Mouse (Mus musculus) retina, postnatal 1 day (tissue): ENCODE measurements around the gene Larp1.

Source experiments
- DNase-seq: peaks from one replicate; pipeline ENCODE4 v3.0.0-alpha.2; 2012

Larp1 gene

GRCm38 (mm10) chr11:58102146-58102545, 93.3 kb downstream of the Larp1 start:
- no peak for DNase-seq

- DNase-seq = no peak
Measured at GRCm38 (mm10) chr11:58102581-58103343, 93.9 kb downstream of the Larp1 start.

GRCm38 (mm10) chr11:58103344-58103653, 94.4 kb downstream of the Larp1 start:
- DNase-seq = no peak

GRCm38 (mm10) chr11:58103697-58104306, 94.9 kb downstream of the Larp1 start, which contains the start of gene Cnot8:
Gene Cnot8 (plus strand): TSS chr11:58104153.
- peak; percentile 99 for DNase-seq

- DNase-seq = peak; percentile 59
Measured at GRCm38 (mm10) chr11:58104351-58104791, 95.5 kb downstream of the Larp1 start.

- peak; percentile 24 for DNase-seq
Measured at GRCm38 (mm10) chr11:58107009-58107408, 98.1 kb downstream of the Larp1 start.

- no peak for DNase-seq
Measured at GRCm38 (mm10) chr11:58107664-58108337, 98.9 kb downstream of the Larp1 start.
